Mouse (Mus musculus) stomach, postnatal 0 days (tissue): Measurements from ENCODE around the gene Rnf187.

Experiments used
- CTCF ChIP-seq: IDR thresholded peaks from 2 replicates; pipeline ENCODE4 v1.5.1; 2016; ENCODE audit warnings: antibody characterized with exemption, low read depth, mild to moderate bottlenecking, moderate library complexity
- EP300 ChIP-seq: optimal IDR thresholded peaks from 2 replicates; pipeline ENCODE3; 2016; ENCODE audit warnings: antibody characterized with exemption

DNA sequence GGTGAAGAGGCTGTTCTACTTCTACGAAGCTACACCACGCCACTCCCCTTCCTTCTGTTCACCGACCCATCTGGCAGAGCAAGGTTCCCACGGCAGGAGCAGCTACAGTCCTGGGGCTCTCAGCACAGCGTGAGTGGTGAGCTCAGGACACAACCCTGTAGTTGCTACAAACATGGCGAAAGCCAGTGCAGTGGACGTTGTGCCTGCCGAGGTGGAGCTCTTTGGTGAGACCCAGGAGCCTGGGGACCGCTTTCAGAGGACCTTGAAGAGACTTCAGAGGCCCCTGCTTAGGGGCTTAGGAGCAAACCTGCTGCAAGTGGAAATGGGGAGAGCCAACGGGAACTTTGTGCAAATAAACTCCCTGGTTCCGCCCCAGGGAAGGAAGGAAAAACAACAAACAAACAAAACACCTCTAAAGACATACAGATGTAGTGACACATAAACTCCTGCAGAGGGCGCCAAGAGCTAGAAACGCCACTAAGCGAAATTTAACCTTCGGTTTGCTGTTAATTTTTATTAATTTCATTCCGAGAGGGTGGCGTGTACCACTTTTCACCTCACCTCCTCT is 24.2 kb downstream of the Rnf187 start:
- TF ChIP-seq CTCF (peak; percentile 83), EP300 (no peak)
